Mouse (Mus musculus) heart, adult 9 months (tissue): ENCODE results near the gene Slc6a2.

ENCODE experiments used
- DNase-seq, 2 experiments: peaks; one replicate each; pipeline ENCODE4 v3.0.0; 2022; ENCODE audit warnings: low spot score in 2 of 2

Slc6a2 gene

DNA sequence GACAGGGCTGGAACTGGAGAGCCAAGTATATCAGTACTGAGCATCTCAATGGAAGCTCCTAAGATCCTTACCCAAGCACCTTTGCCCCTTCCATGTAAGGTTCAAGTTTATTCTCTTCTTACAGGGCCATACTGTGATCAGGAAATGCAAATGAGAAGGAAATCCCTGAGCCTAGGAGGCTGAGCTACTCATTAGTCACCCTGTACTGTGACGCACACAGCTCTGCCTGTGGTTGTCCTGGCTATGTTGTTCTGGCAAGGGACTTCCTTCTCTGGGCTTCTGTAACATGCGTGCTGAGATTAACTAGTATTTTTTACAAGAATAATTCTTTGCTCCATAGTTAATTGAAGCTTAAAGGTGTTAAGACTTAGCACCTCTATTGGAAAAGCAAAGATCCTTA lies 70.8 kb downstream of the Slc6a2 start:
- no peak for DNase-seq

DNA sequence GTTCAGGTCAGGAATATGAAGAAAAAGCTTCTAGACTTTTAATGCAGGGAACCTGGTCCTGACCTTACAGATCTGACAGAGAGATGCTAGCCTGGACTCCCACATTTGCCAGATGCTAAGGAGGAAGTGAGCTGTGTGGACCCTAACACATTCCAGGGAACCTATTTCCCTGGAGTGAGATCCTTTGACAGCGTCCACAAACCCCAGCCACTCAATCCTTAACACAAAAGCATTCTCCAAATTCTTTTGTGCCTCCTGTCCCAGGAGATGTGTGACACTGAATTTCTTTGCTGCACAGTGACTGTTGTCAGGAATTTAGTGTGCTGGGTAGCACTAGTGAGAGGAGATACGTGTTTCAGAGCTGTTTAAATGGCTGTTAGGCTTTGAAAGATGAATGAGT lies 79.0 kb downstream of the Slc6a2 start:
- DNase-seq: no peak

DNA sequence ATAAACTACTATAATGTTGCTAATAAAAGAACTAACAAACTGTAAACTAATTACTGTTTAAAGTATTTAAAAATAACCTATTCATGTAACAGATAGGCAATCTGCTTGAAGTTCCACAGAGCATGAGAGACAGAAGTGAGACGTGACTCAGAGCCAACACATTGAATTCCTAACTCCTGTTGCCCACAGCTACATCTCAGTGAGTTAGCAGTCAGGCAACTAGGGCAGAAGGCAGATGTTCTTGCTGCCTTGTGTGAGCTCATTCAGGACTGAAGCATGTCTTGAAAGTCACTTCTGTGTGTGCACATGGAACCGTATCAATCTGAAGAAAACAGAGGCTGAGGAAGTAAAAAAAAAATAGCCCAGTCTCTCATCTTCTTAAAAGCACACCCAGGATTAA lies 80.4 kb downstream of the Slc6a2 start:
- no peak for DNase-seq

DNA sequence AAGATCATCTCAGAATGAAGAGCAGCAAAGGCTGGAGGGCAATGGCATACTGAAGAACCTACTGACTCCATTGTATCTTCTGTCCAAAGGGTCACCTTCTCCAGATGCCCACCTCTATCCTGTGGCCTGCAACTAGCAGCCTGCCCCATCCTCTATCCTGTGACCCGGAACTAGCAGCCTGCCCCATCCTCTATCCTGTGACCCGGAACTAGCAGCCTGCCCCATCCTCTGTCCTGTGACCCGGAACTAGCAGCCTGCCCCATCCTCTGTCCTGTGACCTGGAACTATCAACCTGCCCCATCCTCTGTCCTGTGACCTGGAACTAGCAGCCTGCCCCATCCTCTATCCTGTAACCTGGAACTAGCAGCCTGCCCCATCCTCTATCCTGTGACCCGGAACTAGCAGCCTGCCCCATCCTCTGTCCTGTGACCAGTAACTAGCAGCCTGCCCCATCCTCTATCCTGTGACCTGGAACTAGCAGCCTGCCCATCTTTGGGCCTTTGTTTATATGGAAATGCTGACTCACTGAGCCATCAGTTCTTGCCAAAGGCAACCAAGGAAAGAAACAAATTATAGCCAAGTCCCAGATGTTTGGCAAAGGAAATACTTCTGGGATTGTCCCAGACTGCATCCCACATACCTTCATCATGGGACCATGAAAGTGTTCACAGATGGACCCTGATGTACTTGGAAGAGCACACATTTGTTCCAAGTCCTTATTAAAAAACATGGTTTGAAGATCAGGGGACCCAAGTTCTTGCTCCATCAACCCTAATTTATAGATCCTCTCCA lies 81.1 kb downstream of the Slc6a2 start:
- peak; percentile 78 for DNase-seq

DNA sequence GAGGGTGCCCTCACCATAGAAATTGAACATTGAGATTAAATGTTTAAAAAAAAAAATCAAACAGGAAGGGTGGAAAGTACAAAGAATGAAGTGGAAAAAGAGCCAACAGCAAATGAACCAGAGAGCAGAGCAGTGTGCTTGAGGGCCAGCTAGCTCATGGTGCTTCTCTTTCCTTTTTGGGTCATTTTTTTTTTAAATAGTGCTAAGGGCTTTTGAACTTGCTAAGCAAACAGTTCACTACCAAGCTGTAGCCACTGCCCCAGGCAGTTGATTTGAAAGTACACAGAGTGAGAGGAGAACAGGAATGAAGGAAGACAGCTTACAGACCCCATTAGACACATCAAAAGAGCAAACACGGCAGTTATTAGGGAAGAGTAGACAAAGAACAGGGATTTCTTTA lies 83.2 kb downstream of the Slc6a2 start:
- DNase-seq: no peak

DNA sequence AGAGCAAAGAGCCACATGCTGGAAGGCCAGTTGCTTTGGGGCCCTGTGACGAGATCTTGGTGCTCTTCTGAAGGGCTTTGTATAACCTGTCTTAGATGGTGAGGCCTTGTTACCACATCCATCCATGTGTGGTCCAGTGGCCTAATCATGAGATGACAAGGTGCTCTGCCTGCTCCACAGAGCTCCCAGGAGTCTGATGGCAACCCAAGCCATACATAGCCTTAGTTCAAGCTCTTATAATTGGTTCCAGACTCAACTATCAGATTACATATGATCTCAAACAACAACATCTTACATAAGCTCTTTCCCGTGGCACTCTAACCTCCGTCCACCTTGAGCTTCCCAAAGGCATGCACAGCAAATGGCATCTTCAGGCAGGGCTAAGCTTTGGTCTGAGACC lies 88.2 kb downstream of the Slc6a2 start, which contains the start of gene Ces1a:
TSS of gene Ces1a (minus strand) at position 101 of the 400 bp plus-strand sequence.
- no peak for DNase-seq

DNA sequence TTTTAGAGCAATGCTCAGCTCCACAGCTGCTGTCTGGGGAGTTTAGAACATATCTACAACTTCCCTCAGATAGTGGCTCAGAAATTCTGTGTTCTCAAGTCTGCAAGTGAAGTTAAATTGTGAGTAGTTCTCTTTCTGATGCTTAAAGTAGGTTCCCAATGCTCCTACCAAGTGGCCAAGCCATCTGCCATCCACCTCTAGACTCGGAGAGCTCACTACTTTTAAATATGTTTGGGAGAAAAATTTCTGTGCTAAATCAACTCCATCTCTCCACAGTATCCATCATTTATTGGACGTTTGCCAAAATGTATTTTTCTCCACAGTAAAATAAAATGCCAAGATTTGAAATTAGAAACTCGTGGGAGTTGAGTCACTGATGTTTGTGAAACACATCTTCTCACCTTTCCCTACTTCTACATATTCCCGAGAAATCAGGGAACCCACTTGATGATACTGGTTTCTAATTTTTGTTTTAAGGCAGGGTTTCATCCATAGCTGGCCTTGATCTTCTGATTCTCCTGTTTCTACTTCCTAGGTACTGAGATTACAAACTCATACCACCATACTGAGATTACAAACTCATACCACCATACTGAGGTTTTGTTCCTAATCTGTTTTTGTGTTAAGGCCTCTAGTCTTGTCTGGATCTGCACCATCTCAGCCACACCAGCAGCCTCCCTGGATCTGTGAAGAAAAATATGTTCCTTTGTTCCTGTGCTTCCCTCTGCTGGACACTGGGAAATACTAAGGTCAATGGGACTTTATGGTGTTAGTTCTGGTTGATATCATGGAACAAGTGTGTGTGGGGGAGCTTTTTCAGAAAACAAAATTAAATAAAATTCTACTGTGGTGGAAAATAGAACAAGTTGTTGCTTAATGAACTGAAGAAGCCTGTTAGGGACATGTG lies 88.9 kb downstream of the Slc6a2 start:
- no peak for DNase-seq
